Mouse (Mus musculus) right cerebral cortex, postnatal 10 days (tissue): Measurements from ENCODE around the gene Rpl10a.
"Not testable (repeated sequence)": the region's sequence is repeated elsewhere in the genome, so short reads cannot be mapped to it uniquely, and the experiment has no call there.

ENCODE experiments used
- DNase-seq, 2 experiments: peaks; one replicate each; pipeline ENCODE4 v3.0.0; 2021; ENCODE audit warnings: low spot score in 2 of 2

Gene Rpl10a

DNA sequence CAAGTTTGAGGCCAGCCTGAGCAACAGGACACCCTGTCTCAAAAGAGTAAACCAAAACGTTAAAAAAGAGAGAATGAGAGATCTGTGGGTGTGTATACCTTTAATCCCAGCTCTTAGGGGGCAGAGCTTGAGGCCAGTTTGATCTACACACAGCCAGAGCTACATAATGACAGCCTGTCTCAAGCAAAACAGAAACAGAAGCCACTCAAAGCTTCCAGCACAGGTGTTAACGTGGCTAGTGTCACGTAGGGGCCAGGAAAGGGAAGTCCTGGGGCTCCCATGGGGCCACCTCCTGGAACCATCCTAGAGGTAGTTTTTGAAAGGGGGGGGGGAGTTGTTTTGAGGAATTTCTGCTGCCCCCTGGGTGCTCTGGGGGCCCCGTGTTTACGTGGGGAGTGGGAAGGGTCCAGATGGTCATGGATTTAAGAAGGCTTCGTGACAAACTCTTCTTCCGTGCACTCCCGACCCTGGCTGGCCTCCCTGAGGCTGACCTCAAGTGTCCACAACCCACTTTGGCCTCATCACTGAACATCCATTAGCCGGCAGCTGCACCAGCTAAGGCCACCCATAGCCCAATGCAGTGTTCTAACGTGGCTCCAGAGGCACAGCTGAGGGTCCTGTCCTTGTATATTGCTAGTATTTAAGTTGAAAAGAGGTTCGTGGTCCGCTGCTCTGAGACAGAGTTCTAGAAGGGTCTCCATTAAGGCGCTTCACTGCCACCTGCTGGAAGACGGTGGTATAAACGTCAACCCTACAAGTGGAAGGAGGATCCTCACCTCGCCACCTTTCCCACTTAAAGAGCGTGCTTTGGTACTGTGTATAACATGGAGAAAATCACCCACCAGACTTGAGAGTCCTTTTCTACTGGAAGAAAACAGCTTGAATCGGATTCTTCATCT, 19.7 kb upstream of the Rpl10a start:
- DNase-seq, result peak; percentile 85 to 92

- DNase-seq, result no peak
These were observed 17.4 kb upstream of the Rpl10a start for GRCm38 (mm10) chr17:28310831-28311230.

DNA sequence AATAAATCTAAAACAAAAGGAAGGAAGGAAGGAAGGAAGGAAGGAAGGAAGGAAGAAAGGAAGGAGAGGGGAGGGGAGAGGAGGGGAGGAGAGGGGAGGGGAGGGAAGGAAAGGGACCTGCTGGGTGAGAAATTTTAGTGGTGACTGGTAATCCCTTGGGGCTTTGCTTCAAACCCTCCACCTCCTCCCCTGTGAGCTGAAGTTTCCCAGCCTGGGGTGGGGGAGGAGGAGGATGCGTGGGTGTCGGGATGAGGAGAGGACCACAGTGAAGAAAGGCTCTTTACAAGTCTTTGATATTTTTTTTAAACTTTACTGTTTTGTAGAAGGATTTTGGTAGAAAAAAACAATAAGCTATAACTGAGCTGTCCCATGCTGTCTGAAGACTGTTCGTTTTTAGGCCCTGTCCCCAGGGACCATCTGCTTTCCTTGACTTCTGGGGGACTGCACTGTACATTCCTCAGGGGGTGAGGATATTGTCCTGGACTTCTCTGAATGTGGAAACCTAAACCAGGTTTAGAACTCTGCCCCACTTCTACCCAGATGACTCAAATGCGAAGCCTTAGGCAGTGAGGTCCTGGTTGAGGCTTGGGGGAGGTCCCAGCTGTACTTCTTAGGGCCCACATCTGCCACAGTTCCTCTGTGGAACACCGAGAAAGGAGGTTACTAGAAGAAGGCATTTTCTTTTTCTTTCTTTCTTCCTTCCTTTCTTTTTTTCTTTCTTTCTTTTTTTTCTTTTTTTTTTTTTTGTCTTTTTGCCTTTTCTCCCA, 16.7 kb upstream of the Rpl10a start:
- no peak for DNase-seq

DNA sequence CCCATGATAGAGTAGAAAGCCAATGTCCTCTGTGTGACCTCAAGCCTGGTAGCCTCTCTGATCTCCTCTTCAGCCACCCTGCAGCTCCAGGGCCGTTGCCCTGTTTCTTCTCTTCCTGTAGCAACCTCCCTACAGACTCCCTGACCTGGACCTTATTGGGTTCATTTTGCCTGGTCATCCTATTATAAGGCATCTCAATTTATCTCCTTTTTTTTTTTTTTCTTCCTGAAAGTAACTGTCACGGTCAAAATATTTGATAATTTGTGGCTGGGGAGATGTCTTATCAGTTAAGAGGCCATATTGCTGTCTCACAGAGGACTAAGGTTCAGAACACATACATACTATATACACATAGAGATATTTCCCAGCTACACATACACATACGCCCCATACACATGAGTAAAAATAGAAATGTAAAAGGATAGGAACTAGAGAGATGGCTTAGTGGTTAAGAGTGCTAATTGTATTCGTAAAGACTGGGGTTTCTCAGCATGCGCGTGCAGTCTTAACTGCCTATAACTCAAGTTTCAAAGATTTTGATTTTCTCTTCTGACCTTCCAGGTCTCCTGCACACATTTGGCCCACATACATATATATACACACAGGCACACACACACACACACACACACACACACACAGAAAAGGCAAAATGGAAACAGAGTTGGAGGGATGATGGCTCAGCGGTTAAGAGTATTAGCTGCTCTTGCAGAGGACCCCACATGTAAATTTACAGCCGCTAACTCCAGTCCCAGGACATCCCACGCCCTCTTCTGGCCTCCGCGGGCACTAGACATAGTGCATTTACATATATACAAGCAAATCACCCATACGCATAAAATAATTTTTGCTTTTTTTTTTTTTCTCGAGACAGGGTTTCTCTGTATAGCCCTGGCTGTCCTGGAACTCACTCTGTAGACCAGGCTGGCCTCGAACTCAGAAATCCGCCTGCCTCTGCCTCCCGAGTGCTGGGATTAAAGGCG, 15.7 kb upstream of the Rpl10a start:
- DNase-seq, result no peak

GRCm38 (mm10) chr17:28313212-28313879, 14.9 kb upstream of the Rpl10a start, which contains the start of gene Fance:
Gene Fance (plus strand): TSS chr17:28313519.
- peak; percentile 97 for DNase-seq

DNA sequence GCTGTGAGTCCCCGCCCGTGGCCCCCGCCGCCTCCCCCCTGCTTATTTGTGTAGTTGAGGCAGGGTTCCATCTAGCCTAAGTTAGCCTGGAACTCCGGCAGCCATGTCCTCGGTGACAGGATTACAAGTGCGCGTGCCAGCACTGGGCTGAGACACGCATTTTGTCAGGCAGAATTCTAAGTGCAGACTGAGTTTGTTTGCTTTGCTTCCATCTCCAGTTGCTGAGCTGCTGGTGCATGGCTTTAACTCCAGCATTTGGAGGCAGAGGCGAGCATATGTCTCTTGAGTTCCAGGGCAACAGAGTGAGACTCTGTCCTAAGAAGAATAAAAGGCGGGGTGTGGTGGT, 14.4 kb upstream of the Rpl10a start:
- no peak for DNase-seq

DNA sequence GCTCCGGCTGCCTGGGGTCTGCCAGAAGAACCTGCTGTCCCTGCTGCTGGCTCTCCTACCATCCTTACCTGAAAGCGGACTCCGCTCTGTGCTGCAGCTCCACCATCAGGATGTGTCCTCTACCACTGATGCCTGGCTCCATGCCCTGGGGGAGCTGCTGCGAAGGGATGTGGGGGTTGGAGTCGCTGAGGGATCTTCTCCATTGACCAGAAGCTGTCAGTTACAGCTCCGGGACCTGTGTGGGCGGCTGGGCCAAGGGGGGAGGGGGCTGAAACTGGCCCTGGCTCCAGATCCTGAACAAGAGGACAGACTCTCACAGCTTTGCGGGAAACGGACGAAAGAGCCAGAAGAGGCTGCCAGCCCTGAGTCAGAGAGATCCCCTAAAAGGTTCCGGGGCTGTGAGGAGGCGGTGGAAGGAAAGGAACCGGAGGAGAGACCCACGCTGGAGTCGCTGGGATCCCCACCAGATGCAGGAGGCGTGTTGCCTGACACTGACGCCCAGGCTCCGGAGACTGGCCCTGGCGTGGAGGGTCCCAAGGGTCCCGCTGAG, 12.6 kb upstream of the Rpl10a start:
- DNase-seq, result peak in 1 of 2 experiments; percentile 46

- peak in 1 of 2 experiments; percentile 28 for DNase-seq
These were observed 11.8 kb upstream of the Rpl10a start for GRCm38 (mm10) chr17:28316476-28316875.

DNA sequence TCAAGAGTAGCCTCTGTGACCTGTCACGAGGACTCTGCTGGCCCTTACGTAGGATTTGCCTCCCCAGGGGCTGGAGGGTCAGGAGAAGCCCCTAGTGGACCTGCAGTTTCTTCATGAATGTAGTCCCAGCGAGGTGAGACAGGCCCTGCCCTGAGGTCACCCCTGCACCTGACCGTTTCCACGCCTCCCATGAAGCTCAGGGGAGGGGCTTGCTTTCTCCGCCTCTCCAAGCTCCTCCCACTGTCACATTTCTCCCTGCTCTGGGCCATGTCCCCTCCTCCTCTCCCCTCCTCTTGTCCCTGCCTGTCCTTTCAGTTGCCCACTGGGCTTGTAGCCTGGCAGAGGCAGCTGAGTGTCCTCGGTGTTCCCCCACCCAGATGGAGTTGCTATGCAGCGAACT, 11.2 kb upstream of the Rpl10a start:
- no peak for DNase-seq

DNA sequence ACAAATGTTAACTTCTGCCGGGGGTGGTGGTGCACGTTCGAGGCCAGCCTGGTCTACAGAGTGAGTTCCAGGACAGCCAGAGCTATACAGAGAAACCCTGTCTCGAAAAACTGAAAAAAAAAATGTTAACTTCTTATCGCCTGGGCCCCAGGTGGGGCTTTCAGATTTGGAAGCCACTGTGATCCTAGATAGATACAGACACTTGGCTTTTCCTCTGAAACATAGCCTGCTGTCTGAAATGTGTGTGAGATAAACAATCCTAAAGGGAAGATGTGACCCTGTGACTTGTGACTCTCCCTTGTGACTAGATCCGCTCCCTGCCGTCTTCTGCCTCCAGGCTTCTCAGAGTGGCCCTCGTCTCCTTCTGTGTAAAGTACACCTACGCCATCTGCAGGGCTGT, 10.5 kb upstream of the Rpl10a start:
- DNase-seq, result no peak

GRCm38 (mm10) chr17:28321700-28322099, 6.6 kb upstream of the Rpl10a start:
- no peak for DNase-seq

- no peak for DNase-seq
These were observed 4.5 kb upstream of the Rpl10a start for GRCm38 (mm10) chr17:28323786-28324185.

DNA sequence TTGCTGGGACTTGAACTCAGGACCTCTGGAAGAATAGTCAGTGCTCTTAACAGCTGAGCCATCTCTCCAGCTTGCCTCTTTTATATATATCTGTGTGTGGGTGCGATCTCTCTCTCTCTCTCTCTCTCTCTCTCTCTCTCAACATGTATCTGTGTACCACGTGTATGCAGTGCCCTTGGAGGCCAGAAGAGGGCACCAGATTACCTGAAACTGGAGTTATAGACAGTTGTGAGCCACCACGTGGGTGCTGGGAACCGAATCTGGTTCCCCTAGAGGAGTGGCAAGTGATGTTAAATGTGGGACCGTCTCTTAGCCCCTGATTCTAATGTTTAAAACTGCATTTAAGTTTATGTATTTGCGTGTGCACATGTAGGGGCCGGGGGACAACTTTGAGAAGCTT, 3.9 kb upstream of the Rpl10a start:
- not testable (repeated sequence) for DNase-seq

DNA sequence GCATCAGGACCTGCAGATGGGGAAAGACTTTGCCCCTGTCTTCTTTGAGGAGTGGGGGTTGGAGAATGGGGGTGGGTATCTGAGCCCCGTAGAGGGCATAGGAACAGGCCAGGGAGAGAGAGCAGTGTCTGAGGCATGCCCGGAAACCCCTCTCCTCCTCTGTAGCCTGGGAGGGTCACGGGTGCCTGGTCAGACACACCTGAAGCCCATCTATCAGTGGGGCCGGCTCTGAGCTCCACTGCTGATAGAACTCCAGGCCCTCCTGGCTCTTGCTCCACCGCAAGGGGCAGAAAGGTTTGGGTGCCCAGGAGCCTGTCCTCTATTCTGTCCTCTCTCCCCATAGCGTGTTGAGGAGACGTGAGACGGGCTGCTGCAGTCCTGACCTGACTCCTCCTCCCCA, 2.5 kb upstream of the Rpl10a start:
- DNase-seq, result no peak

- DNase-seq, result no peak
These were observed 1.3 kb upstream of the Rpl10a start for GRCm38 (mm10) chr17:28326951-28327350.

DNA sequence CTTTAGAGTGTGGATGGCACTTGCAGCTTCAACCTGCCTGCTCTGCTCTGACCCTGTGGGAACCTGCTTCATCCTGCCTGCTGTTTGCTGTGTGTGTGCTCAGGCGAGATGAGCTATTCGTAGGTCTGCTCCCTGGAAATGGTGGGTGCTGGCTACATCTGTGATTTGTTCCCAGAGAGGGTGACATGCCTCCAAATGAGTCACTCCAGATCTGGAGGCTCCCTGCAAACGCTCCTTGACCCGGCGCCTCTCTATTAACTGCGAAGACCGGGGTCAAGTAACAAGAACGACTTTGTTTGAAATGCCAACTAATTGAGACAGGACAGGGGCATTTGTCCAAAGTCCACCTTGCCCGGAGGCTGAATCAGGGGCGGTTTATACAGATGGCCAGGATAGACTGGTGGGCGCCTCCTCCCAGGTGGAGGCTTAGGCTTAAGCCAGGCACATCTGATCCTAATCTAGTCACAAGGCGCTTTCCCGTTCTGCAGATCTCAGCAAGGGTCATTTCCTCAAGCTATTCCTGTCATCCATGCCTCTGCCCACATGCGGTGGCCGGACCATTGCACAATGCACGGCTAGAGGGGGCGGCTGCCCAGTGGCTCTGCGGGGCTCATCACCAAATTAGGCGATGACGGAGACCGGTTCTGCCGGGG, 472 bp upstream of the Rpl10a start:
- no peak for DNase-seq

- no peak for DNase-seq
These were observed 675 bp downstream of the Rpl10a start for GRCm38 (mm10) chr17:28328946-28329345.

- no peak for DNase-seq
These were observed 1.4 kb downstream of the Rpl10a start for GRCm38 (mm10) chr17:28329503-28330231.

GRCm38 (mm10) chr17:28330232-28330546, 1.9 kb downstream of the Rpl10a start:
- no peak for DNase-seq

DNA sequence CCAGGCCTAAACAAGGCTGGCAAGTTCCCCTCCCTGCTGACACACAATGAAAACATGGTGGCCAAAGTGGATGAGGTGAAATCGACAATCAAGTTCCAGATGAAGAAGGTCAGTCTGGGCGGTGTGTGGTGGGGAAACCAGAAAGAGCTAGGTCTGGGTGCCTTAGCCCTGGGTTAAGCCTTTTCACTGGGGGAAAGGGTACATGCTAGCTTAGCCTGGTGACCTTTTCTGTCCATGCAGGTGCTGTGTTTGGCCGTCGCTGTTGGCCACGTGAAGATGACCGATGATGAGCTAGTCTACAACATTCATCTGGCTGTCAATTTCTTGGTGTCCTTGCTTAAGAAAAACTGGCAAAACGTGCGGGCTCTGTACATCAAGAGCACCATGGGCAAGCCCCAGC, 2.3 kb downstream of the Rpl10a start:
- not testable (repeated sequence) for DNase-seq
